Mouse (Mus musculus): ENCODE results near the gene Shroom3. TPM values are rescaled to one million over a fixed set of nuclear protein-coding genes. Genes with fewer than 3 reads are reported as not detected.

Shroom3 gene
- polyA plus RNA-seq, 1 experiment from 2014 or later = 2.5 TPM

DNA sequence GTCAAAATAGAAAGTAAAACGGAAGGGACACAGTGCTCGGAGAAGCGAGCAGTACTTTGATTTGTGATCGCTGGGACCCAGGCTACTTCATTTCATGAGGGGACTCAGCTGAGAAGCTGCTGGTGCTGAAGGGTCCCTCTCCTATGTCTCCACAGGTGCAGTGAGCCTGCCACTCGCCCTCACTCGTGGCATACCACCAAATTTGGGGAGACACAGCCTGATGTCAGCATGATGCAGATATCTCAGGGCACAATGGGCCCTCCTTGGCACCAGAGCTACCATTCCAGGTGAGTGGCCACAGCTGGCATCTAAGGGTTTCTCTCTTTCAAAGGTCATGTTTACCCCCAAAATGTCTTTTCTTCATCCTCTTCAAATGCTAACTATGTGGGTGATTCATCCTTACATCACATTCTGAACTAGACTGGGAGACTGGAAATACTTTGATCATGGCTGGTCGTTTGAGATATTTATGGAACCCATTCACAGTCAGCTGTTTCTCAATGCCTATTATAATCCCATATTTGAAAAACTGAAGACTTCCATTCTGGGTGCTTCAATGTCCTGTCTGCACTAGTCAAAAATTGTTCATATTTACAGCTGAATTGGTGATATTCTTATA, 250.5 kb downstream of the Shroom3 start:
- 88% methylated on average over 7 of the region's 7 CpGs for WGBS

DNA sequence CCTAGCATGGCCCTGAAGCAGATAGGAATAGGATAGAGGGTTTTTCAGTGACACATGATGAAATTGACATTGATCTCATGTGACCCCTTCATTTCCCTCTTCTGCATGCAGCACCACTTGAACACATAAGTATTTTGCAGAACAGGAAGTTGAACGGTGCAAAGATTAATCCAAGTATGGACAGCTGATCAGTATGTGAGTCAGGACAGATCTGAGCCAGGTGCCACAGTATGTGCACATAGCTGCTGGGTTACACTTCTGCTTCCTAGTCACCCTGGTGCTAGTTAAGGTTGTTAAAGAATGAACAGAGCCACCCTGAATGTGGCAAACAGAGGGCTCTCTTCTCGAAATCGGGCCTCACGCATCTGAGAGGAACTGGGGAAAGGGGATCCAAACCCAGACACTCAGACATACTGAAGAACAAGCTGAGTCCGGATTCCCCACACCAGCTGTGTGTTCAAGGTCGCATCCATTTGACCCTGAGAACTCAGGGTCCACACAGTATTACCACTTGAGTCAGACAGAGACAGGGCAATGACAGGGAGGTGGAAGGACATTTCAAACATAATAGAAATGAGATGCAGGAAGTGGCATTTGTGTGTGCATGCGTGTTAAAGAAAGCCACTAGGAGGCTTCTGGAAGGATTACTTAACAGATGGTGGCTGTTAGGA, 251.2 kb downstream of the Shroom3 start:
- H3K27ac ChIP-seq = no peak overlapping the region
- peaks cover 20% of the 10 kb centered on the region for H3K4me1 ChIP-seq (replicated peaks)
- no peak overlapping the region for H3K4me3 ChIP-seq (replicated peaks)
- no peaks in the 10 kb centered on the region for H3K36me3 ChIP-seq
- no peaks in the 10 kb centered on the region for H3K27me3 ChIP-seq
- no peaks in the 10 kb centered on the region for H3K9me3 ChIP-seq
- no peak overlapping the region for H3K4me2 ChIP-seq (replicated peaks)
- ATAC-seq = no peak
- 82% methylated on average over 7 of the region's 7 CpGs for WGBS
- H3K9ac ChIP-seq (replicated peaks) = no peak overlapping the region; the same call in 1 of the 2 replicates

More for the DNA sequence above, 250.5 kb downstream of the Shroom3 start:
- Histone ChIP-seq H3K27me3 (no peaks in the 10 kb centered on the region), H3K4me3 (replicated peaks) (no peak overlapping the region), H3K9ac (replicated peaks) (no peak overlapping the region), H3K27ac (no peak overlapping the region), H3K36me3 (no peaks in the 10 kb centered on the region), H3K9me3 (no peaks in the 10 kb centered on the region), H3K4me2 (replicated peaks) (no peak overlapping the region), H3K4me1 (replicated peaks) (peaks cover 20% of the 10 kb centered on the region)
- no peak for ATAC-seq

- Histone ChIP-seq H3K4me3 (replicated peaks) (no peak overlapping the region), H3K9me3 (no peaks in the 10 kb centered on the region; the same call in 1 of the 2 replicates), H3K27me3 (no peaks in the 10 kb centered on the region), H3K27ac (no peak overlapping the region), H3K4me2 (replicated peaks) (no peak overlapping the region), H3K36me3 (peaks cover 13% of the 10 kb centered on the region), H3K4me1 (replicated peaks) (peaks cover 20% of the 10 kb centered on the region), H3K9ac (replicated peaks) (no peak overlapping the region)
- 91% methylated on average over 8 of the region's 8 CpGs for WGBS
- no peak for ATAC-seq
Observed at GRCm38 (mm10) chr5:92935883-92936282, 252.6 kb downstream of the Shroom3 start.

DNA sequence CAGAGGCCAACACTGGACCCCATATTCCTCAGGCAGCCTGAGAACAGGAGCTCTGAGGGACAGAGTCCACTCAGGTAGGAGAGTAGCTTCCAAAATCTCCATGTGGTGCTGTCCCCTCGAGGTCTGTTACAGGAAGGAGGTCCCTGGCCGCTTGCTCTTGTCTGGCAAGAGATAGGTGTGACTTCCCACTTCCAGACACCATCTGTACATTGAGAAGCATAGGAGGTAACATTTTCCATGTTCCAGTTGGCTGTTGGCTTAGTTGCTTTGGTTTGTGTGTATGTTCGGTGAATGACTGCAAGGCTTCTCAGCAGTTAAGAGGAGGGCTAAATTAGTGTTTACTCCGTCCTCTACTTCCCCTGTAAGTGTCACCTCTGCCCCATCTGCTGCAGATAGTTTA, 254.5 kb downstream of the Shroom3 start:
- Histone ChIP-seq H3K4me3 (replicated peaks) (no peak overlapping the region), H3K27me3 (no peaks in the 10 kb centered on the region), H3K4me2 (replicated peaks) (no peak overlapping the region), H3K36me3 (peaks cover 31% of the 10 kb centered on the region), H3K4me1 (replicated peaks) (peaks cover 9% of the 10 kb centered on the region; the same call in 1 of the 2 replicates), H3K27ac (no peak overlapping the region), H3K9ac (replicated peaks) (no peak overlapping the region), H3K9me3 (peaks cover 14% of the 10 kb centered on the region)
- WGBS = 90% methylated on average over 4 of the region's 4 CpGs
- ATAC-seq = no peak

DNA sequence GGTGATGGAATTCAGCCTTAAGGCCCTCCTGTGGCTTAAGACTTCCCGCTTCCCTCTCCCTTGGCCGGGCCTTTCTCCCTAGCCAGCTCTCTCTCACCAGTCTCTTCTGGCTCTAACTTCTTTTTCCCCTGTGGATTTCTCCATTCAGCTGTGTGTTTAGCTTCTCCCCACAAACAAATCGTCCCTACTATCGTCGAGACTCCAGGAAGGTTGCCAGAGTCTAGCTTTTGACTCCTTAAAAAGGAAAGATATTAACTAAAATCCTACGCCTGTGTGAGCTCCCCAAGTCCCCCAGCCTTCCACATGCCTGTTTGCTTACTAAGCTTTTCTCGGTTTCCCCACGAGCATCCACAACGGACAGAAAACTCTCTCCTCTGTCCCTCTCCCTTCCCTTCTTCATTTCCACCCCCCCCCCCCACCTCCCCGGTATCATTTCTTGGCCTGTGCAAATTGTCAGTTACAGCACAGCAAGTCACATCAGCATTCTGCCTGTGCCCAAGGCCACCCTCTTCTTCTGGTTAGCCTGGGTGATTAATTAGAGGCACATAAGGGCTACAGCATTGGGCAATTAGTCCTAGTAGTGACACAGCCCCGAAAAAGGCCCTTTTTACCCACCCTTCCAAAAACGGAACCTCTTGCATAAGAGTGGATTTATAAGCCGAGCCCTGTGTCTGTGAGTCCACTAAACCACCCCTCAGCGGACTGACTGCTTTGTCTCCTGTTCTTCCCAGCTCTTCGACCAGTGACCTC, 256.2 kb downstream of the Shroom3 start:
- Histone ChIP-seq H3K4me2 (replicated peaks) (no peak overlapping the region), H3K9me3 (peaks cover 15% of the 10 kb centered on the region), H3K4me1 (replicated peaks) (0 out of 2 replicates have a peak, but pooled peaks cover 2% of the 10 kb centered on the region), H3K27ac (no peak overlapping the region), H3K4me3 (replicated peaks) (no peak overlapping the region), H3K36me3 (peaks cover 40% of the 10 kb centered on the region), H3K9ac (replicated peaks) (no peak overlapping the region), H3K27me3 (no peaks in the 10 kb centered on the region)
- no peak for ATAC-seq
- 86% methylated on average over 15 of the region's 15 CpGs for WGBS

DNA sequence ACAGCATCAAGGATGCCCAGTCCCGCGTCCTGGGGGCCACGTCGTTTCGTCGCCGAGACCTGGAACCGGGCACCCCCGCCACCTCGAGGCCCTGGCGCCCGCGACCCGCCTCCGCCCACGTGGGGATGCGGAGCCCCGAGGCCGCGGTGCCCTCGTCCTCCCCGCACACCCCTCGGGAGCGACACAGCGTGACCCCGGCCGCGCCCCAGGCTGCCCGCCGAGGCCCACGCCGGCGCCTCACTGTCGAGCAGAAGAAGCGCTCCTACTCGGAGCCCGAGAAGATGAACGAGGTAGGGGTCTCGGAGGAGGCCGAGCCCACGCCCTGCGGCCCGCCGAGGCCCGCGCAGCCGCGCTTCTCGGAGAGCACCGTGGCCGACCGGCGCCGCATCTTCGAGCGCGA, 258.9 kb downstream of the Shroom3 start:
- Histone ChIP-seq H3K27me3 (no peaks in the 10 kb centered on the region), H3K27ac (no peak overlapping the region), H3K4me1 (replicated peaks) (no peaks in the 10 kb centered on the region), H3K9me3 (peaks cover 15% of the 10 kb centered on the region), H3K4me2 (replicated peaks) (no peak overlapping the region), H3K36me3 (peaks cover 40% of the 10 kb centered on the region), H3K4me3 (replicated peaks) (no peak overlapping the region), H3K9ac (replicated peaks) (no peak overlapping the region)
- 92% methylated on average over 57 of the region's 57 CpGs for WGBS
- no peak for ATAC-seq

- Histone ChIP-seq H3K4me2 (replicated peaks) (no peak overlapping the region), H3K27me3 (no peaks in the 10 kb centered on the region), H3K9ac (replicated peaks) (no peak overlapping the region), H3K36me3 (peaks cover 40% of the 10 kb centered on the region), H3K4me3 (replicated peaks) (no peak overlapping the region), H3K27ac (no peak overlapping the region), H3K4me1 (replicated peaks) (no peaks in the 10 kb centered on the region), H3K9me3 (peaks cover 15% of the 10 kb centered on the region)
- 95% methylated on average over 47 of the region's 47 CpGs for WGBS
- ATAC-seq = peak; percentile 55; the same call in 1 of the 2 replicates
Observed at GRCm38 (mm10) chr5:92942577-92942976, 259.3 kb downstream of the Shroom3 start.

DNA sequence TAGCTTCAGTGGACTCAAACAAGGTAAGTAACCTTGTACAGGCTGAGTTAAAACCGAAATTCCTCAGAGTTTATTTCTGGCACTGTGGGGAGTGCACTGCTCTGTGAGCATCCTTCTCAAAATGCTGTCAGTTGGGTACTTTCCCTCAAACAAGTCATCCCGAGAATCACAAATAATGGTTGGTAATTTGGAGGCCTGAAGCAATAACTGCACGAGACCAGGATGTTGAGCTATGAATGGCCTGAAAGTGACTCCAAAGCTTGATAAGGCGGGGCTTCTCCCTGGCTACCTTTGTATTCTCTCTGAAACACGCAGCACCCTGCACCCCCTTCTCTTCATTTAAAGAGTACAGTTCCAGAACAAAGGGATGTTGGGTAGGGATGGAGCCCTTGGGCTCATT, 261.6 kb downstream of the Shroom3 start:
- Histone ChIP-seq H3K27ac (no peak overlapping the region), H3K9me3 (peaks cover 15% of the 10 kb centered on the region), H3K9ac (replicated peaks) (no peak overlapping the region), H3K4me1 (replicated peaks) (peaks cover 10% of the 10 kb centered on the region), H3K36me3 (peaks cover 37% of the 10 kb centered on the region), H3K27me3 (no peaks in the 10 kb centered on the region), H3K4me2 (replicated peaks) (no peak overlapping the region), H3K4me3 (replicated peaks) (no peak overlapping the region)
- 78% methylated on average over 5 of the region's 5 CpGs for WGBS
- ATAC-seq = no peak

DNA sequence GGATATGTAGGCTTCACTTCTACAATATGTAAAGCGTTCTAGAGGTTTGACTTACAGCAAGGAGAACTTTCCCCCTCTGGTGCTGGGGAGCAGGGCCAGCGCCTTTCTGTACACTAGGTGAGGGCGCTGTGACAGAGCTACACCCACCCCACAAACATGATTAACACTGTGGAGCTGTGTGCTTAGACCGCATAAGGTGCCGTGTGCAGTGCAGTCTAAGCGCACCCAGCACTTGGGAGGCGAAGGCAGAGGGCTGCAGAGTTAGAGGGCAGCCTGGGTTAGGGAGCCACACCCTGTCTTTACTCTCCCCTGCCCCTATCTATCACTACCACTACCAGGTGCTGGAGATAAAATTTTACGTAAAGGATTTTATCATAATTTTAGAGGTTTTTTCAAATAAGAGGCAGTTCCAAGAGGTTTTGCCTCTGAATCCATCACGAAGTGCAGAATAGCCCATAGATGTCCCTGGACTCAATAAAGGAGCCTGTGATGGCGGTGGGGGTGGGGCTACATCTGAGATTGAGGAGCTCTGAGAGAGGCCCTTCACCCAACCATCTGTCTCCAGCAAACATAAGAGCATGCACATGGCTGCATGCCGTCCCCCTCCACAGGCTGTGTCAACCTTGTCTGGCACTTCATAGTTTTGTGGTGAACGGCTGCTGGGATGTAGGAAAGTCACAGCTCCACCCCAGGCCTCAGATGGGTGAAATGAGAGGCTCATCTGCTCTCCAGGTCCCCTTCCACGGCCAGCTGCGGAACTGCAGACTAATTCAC, 265.9 kb downstream of the Shroom3 start:
- Histone ChIP-seq H3K36me3 (peaks cover 32% of the 10 kb centered on the region), H3K9ac (replicated peaks) (no peak overlapping the region; the same call in 1 of the 2 replicates), H3K4me1 (replicated peaks) (peaks cover 10% of the 10 kb centered on the region), H3K27me3 (no peaks in the 10 kb centered on the region), H3K4me2 (replicated peaks) (no peak overlapping the region), H3K27ac (peak overlapping the region; percentile 5; the same call in 1 of the 2 replicates), H3K9me3 (no peaks in the 10 kb centered on the region), H3K4me3 (replicated peaks) (no peak overlapping the region)
- ATAC-seq = peak; percentile 63
- WGBS = 80% methylated on average over 14 of the region's 14 CpGs

DNA sequence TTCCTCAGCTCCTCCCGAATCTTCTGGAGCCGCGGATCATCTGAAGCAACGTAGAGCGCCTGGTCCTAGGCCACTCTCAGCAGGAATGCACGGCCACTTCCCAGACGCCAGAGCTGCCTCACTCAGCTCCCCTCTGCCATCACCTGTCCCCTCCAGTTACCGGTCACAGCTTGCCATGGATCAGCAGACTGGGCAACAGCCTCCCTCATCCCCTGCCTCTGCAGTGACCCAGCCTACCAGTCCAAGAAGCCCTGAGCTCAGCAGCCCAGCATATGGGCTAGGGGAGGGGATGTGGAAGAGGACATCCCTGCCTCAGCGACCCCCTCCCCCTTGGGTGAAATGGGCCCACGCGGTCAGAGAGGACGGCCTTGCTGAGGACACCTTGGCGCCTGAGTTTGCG, 267.3 kb downstream of the Shroom3 start:
- ATAC-seq = no peak
- WGBS = 85% methylated on average over 14 of the region's 14 CpGs
- peaks cover 38% of the 10 kb centered on the region for H3K36me3 ChIP-seq
- no peak overlapping the region for H3K27ac ChIP-seq
- no peak overlapping the region for H3K9ac ChIP-seq (replicated peaks)
- no peaks in the 10 kb centered on the region for H3K9me3 ChIP-seq
- H3K27me3 ChIP-seq = no peaks in the 10 kb centered on the region
- H3K4me3 ChIP-seq (replicated peaks) = no peak overlapping the region
- no peak overlapping the region for H3K4me2 ChIP-seq (replicated peaks)
- H3K4me1 ChIP-seq (replicated peaks) = peaks cover 10% of the 10 kb centered on the region

DNA sequence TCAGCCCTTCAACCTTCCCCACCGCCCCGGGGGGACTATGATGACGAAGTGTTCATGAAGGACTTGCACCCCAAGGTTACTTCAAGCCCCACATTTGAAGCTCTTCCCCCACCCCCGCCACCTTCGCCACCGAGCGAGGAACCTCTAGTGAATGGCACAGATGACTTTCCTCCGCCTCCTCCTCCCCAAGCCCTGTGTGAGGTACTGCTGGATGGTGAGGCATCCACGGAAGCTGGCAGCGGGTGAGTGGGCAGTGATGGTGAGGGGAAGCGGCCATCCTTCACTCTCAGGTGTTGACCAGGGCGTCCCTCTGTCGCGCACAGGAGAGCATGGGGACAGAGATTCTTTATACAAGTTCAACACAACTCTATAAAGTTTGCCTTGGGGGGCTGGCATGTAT, 267.8 kb downstream of the Shroom3 start:
- no peaks in the 10 kb centered on the region for H3K9me3 ChIP-seq
- H3K27me3 ChIP-seq = no peaks in the 10 kb centered on the region
- ATAC-seq = no peak
- 94% methylated on average over 14 of the region's 14 CpGs for WGBS
- H3K4me2 ChIP-seq (replicated peaks) = no peak overlapping the region
- peaks cover 10% of the 10 kb centered on the region for H3K4me1 ChIP-seq (replicated peaks)
- no peak overlapping the region for H3K27ac ChIP-seq
- no peak overlapping the region for H3K9ac ChIP-seq (replicated peaks)
- peaks cover 42% of the 10 kb centered on the region for H3K36me3 ChIP-seq
- H3K4me3 ChIP-seq (replicated peaks) = no peak overlapping the region

All from midbrain, embryonic 13.5 days (tissue).